Mouse (Mus musculus) embryonic fibroblast, embryonic 13.5 days (primary cell): ENCODE data around the gene Slc16a10.

Source experiments
- CTCF ChIP-seq: IDR thresholded peaks from 2 replicates; pipeline ENCODE4 v1.5.1; 2011; ENCODE audit warnings: mild to moderate bottlenecking, control low read depth, low read length, moderate library complexity, borderline replicate concordance; ENCODE audit not compliant: insufficient read depth
- POLR2A ChIP-seq: IDR thresholded peaks from 2 replicates; pipeline ENCODE4 v1.6.1; 2011; ENCODE audit warnings: low read depth, mild to moderate bottlenecking, control low read depth, low read length, moderate library complexity

GRCm38 (mm10) chr10:40163914-40164313 lies 21.9 kb upstream of the Slc16a10 start:
- TF ChIP-seq POLR2A (no peak), CTCF (no peak)
